Mouse (Mus musculus): ENCODE measurements around the gene Ucp2. TPM values are rescaled to one million over a fixed set of nuclear protein-coding genes. Genes with fewer than 3 reads are reported as not detected.

Gene Ucp2
- polyA plus RNA-seq, 1 experiment from 2014 or later, result 98.4 TPM

- 71% methylated on average over 6 of the region's 6 CpGs for WGBS
These were observed 8.1 kb downstream of the Ucp2 start for GRCm38 (mm10) chr7:100501027-100501843.

GRCm38 (mm10) chr7:100501844-100502373, 8.8 kb downstream of the Ucp2 start:
- ATAC-seq (replicated peaks; ENCODE audit: insufficient number of reproducible peaks, low FRiP score, low TSS enrichment, low read depth), result no peak
- 64% methylated on average over 2 of the region's 2 CpGs for WGBS
- no peak overlapping the region for H3K4me3 ChIP-seq (ENCODE audit: low read depth, low read length)

More at GRCm38 (mm10) chr7:100501027-100501843, 8.1 kb downstream of the Ucp2 start:
- Histone ChIP-seq H3K27me3 (ENCODE audit: control insufficient read depth, insufficient read depth, low read length) (no peaks in the 10 kb centered on the region), H3K27ac (replicated peaks; ENCODE audit: low read depth, low read length) (no peak overlapping the region), H3K4me1 (ENCODE audit: control insufficient read depth, insufficient read depth, low read length) (no peaks in the 10 kb centered on the region), H3K9me3 (replicated peaks; ENCODE audit: control insufficient read depth, low read length) (no peaks in the 10 kb centered on the region), H3K4me2 (ENCODE audit: low read depth, low read length) (no peak overlapping the region), H3K4me3 (ENCODE audit: low read depth, low read length) (no peak overlapping the region), H3K9ac (replicated peaks; ENCODE audit: low read length) (no peak overlapping the region), H3K36me3 (replicated peaks; ENCODE audit: control insufficient read depth, insufficient read depth, low read depth, low read length) (peaks cover 3% of the 10 kb centered on the region; the same call in 1 of the 2 replicates)
- DNase-seq (ENCODE audit: low spot score), result no peak
- no peak for ATAC-seq (replicated peaks; ENCODE audit: insufficient number of reproducible peaks, low FRiP score, low TSS enrichment, low read depth)

GRCm38 (mm10) chr7:100502374-100502922, 9.3 kb downstream of the Ucp2 start:
- no peak overlapping the region for H3K9ac ChIP-seq (replicated peaks; ENCODE audit: low read length)
- ATAC-seq (replicated peaks; ENCODE audit: insufficient number of reproducible peaks, low FRiP score, low TSS enrichment, low read depth), result no peak

More at GRCm38 (mm10) chr7:100501844-100502373, 8.8 kb downstream of the Ucp2 start:
- Histone ChIP-seq H3K36me3 (replicated peaks; ENCODE audit: control insufficient read depth, insufficient read depth, low read depth, low read length) (peaks cover 3% of the 10 kb centered on the region; the same call in 1 of the 2 replicates), H3K9ac (replicated peaks; ENCODE audit: low read length) (no peak overlapping the region), H3K9me3 (replicated peaks; ENCODE audit: control insufficient read depth, low read length) (no peaks in the 10 kb centered on the region), H3K4me1 (ENCODE audit: control insufficient read depth, insufficient read depth, low read length) (no peaks in the 10 kb centered on the region), H3K4me2 (ENCODE audit: low read depth, low read length) (no peak overlapping the region), H3K27ac (replicated peaks; ENCODE audit: low read depth, low read length) (no peak overlapping the region), H3K27me3 (ENCODE audit: control insufficient read depth, insufficient read depth, low read length) (no peaks in the 10 kb centered on the region)
- no peak for DNase-seq (ENCODE audit: low spot score)

GRCm38 (mm10) chr7:100503076-100503475, 9.9 kb downstream of the Ucp2 start:
- ATAC-seq (replicated peaks; ENCODE audit: insufficient number of reproducible peaks, low FRiP score, low TSS enrichment, low read depth), result no peak
- no peak overlapping the region for H3K9ac ChIP-seq (replicated peaks; ENCODE audit: low read length)

More at GRCm38 (mm10) chr7:100502374-100502922, 9.3 kb downstream of the Ucp2 start:
- Histone ChIP-seq H3K4me2 (ENCODE audit: low read depth, low read length) (no peak overlapping the region), H3K9me3 (replicated peaks; ENCODE audit: control insufficient read depth, low read length) (no peaks in the 10 kb centered on the region), H3K27ac (replicated peaks; ENCODE audit: low read depth, low read length) (no peak overlapping the region), H3K4me1 (ENCODE audit: control insufficient read depth, insufficient read depth, low read length) (no peaks in the 10 kb centered on the region), H3K36me3 (replicated peaks; ENCODE audit: control insufficient read depth, insufficient read depth, low read depth, low read length) (peaks cover 3% of the 10 kb centered on the region; the same call in 1 of the 2 replicates), H3K27me3 (ENCODE audit: control insufficient read depth, insufficient read depth, low read length) (no peaks in the 10 kb centered on the region), H3K4me3 (ENCODE audit: low read depth, low read length) (no peak overlapping the region)
- 81% methylated on average over 7 of the region's 7 CpGs for WGBS
- no peak for DNase-seq (ENCODE audit: low spot score)

GRCm38 (mm10) chr7:100504740-100505487, 11.8 kb downstream of the Ucp2 start:
- Histone ChIP-seq H3K4me3 (ENCODE audit: low read depth, low read length) (no peak overlapping the region), H3K27ac (replicated peaks; ENCODE audit: low read depth, low read length) (no peak overlapping the region), H3K4me2 (ENCODE audit: low read depth, low read length) (no peak overlapping the region), H3K9me3 (replicated peaks; ENCODE audit: control insufficient read depth, low read length) (no peaks in the 10 kb centered on the region), H3K36me3 (replicated peaks; ENCODE audit: control insufficient read depth, insufficient read depth, low read depth, low read length) (no peaks in the 10 kb centered on the region), H3K9ac (replicated peaks; ENCODE audit: low read length) (no peak overlapping the region), H3K4me1 (ENCODE audit: control insufficient read depth, insufficient read depth, low read length) (no peaks in the 10 kb centered on the region), H3K27me3 (ENCODE audit: control insufficient read depth, insufficient read depth, low read length) (no peaks in the 10 kb centered on the region)
- DNase-seq (ENCODE audit: low spot score) (no peak), ATAC-seq (replicated peaks; ENCODE audit: insufficient number of reproducible peaks, low FRiP score, low TSS enrichment, low read depth) (no peak)
- WGBS, result 86% methylated on average over 13 of the region's 13 CpGs

More at GRCm38 (mm10) chr7:100503076-100503475, 9.9 kb downstream of the Ucp2 start:
- WGBS, result 91% methylated on average over 5 of the region's 5 CpGs
- Histone ChIP-seq H3K9me3 (replicated peaks; ENCODE audit: control insufficient read depth, low read length) (no peaks in the 10 kb centered on the region), H3K4me3 (ENCODE audit: low read depth, low read length) (no peak overlapping the region), H3K27ac (replicated peaks; ENCODE audit: low read depth, low read length) (no peak overlapping the region), H3K27me3 (ENCODE audit: control insufficient read depth, insufficient read depth, low read length) (no peaks in the 10 kb centered on the region), H3K4me1 (ENCODE audit: control insufficient read depth, insufficient read depth, low read length) (no peaks in the 10 kb centered on the region), H3K4me2 (ENCODE audit: low read depth, low read length) (no peak overlapping the region), H3K36me3 (replicated peaks; ENCODE audit: control insufficient read depth, insufficient read depth, low read depth, low read length) (peaks cover 2% of the 10 kb centered on the region; the same call in 1 of the 2 replicates)
- no peak for DNase-seq (ENCODE audit: low spot score)

- no peak overlapping the region for H3K9ac ChIP-seq (replicated peaks; ENCODE audit: low read length)
- no peak overlapping the region for H3K4me2 ChIP-seq (ENCODE audit: low read depth, low read length)
- 69% methylated on average over 4 of the region's 4 CpGs for WGBS
- H3K4me3 ChIP-seq (ENCODE audit: low read depth, low read length), result no peak overlapping the region
- H3K36me3 ChIP-seq (replicated peaks; ENCODE audit: control insufficient read depth, insufficient read depth, low read depth, low read length), result no peaks in the 10 kb centered on the region
- H3K9me3 ChIP-seq (replicated peaks; ENCODE audit: control insufficient read depth, low read length), result no peaks in the 10 kb centered on the region
- ATAC-seq (replicated peaks; ENCODE audit: insufficient number of reproducible peaks, low FRiP score, low TSS enrichment, low read depth) (no peak), DNase-seq (ENCODE audit: low spot score) (no peak)
- no peaks in the 10 kb centered on the region for H3K4me1 ChIP-seq (ENCODE audit: control insufficient read depth, insufficient read depth, low read length)
- no peaks in the 10 kb centered on the region for H3K27me3 ChIP-seq (ENCODE audit: control insufficient read depth, insufficient read depth, low read length)
- no peak overlapping the region for H3K27ac ChIP-seq (replicated peaks; ENCODE audit: low read depth, low read length)
These were observed 13.4 kb downstream of the Ucp2 start for GRCm38 (mm10) chr7:100506494-100506893.

- ATAC-seq (replicated peaks; ENCODE audit: insufficient number of reproducible peaks, low FRiP score, low TSS enrichment, low read depth), result no peak
- Histone ChIP-seq H3K4me3 (ENCODE audit: low read depth, low read length) (no peak overlapping the region), H3K9me3 (replicated peaks; ENCODE audit: control insufficient read depth, low read length) (no peaks in the 10 kb centered on the region), H3K4me2 (ENCODE audit: low read depth, low read length) (no peak overlapping the region), H3K9ac (replicated peaks; ENCODE audit: low read length) (no peak overlapping the region), H3K27ac (replicated peaks; ENCODE audit: low read depth, low read length) (no peak overlapping the region), H3K4me1 (ENCODE audit: control insufficient read depth, insufficient read depth, low read length) (no peaks in the 10 kb centered on the region), H3K27me3 (ENCODE audit: control insufficient read depth, insufficient read depth, low read length) (no peaks in the 10 kb centered on the region), H3K36me3 (replicated peaks; ENCODE audit: control insufficient read depth, insufficient read depth, low read depth, low read length) (no peaks in the 10 kb centered on the region)
- WGBS, result 76% methylated on average over 3 of the region's 3 CpGs
- DNase-seq (ENCODE audit: low spot score), result no peak
These were observed 15.5 kb downstream of the Ucp2 start for GRCm38 (mm10) chr7:100508670-100509069.

Measured in embryonic facial prominence, embryonic 11.5 days (tissue).